Mouse (Mus musculus): ENCODE measurements around the gene Atp13a3. TPM values are rescaled to one million over a fixed set of nuclear protein-coding genes. Genes with fewer than 3 reads are reported as not detected.
"Not testable (repeated sequence)": the region's sequence is repeated elsewhere in the genome, so short reads cannot be mapped to it uniquely, and the experiment has no call there.

Gene Atp13a3
- total RNA-seq (2021): 10 to 100 TPM; 66.3 to 75.4 TPM

- no peak for DNase-seq (ENCODE audit: extremely low spot score in 1 of 2, low spot score in 1 of 2)
Measured at GRCm38 (mm10) chr16:30405925-30406670, at the start of gene Atp13a3. Atp13a3 (minus strand) TSS chr16:30405975.

GRCm38 (mm10) chr16:30453213-30453975 lies 47.6 kb upstream of the Atp13a3 start:
- no peak for DNase-seq (ENCODE audit: extremely low spot score in 1 of 2, low spot score in 1 of 2)

- DNase-seq (ENCODE audit: extremely low spot score in 1 of 2, low spot score in 1 of 2): not testable (repeated sequence)
Measured at GRCm38 (mm10) chr16:30451174-30451573, 45.4 kb upstream of the Atp13a3 start.

- no peak for DNase-seq (ENCODE audit: extremely low spot score in 1 of 2, low spot score in 1 of 2)
Measured at GRCm38 (mm10) chr16:30449017-30449416, 43.2 kb upstream of the Atp13a3 start.

- DNase-seq (ENCODE audit: extremely low spot score in 1 of 2, low spot score in 1 of 2): no peak
Measured at GRCm38 (mm10) chr16:30448169-30448568, 42.4 kb upstream of the Atp13a3 start.

GRCm38 (mm10) chr16:30447642-30448041 lies 41.9 kb upstream of the Atp13a3 start:
- no peak for DNase-seq (ENCODE audit: extremely low spot score in 1 of 2, low spot score in 1 of 2)

GRCm38 (mm10) chr16:30443411-30443810 lies 37.6 kb upstream of the Atp13a3 start:
- no peak for DNase-seq (ENCODE audit: extremely low spot score in 1 of 2, low spot score in 1 of 2)

- no peak for DNase-seq (ENCODE audit: extremely low spot score in 1 of 2, low spot score in 1 of 2)
Measured at GRCm38 (mm10) chr16:30442451-30442850, 36.7 kb upstream of the Atp13a3 start.

GRCm38 (mm10) chr16:30441409-30441808 lies 35.6 kb upstream of the Atp13a3 start:
- DNase-seq (ENCODE audit: extremely low spot score in 1 of 2, low spot score in 1 of 2): no peak

- no peak for DNase-seq (ENCODE audit: extremely low spot score in 1 of 2, low spot score in 1 of 2)
Measured at GRCm38 (mm10) chr16:30439841-30440240, 34.1 kb upstream of the Atp13a3 start.

GRCm38 (mm10) chr16:30439411-30439810 lies 33.6 kb upstream of the Atp13a3 start:
- no peak for DNase-seq (ENCODE audit: extremely low spot score in 1 of 2, low spot score in 1 of 2)

- no peak for DNase-seq (ENCODE audit: extremely low spot score in 1 of 2, low spot score in 1 of 2)
Measured at GRCm38 (mm10) chr16:30436276-30436675, 30.5 kb upstream of the Atp13a3 start.

- no peak for DNase-seq (ENCODE audit: extremely low spot score in 1 of 2, low spot score in 1 of 2)
Measured at GRCm38 (mm10) chr16:30435393-30435792, 29.6 kb upstream of the Atp13a3 start.

GRCm38 (mm10) chr16:30433148-30433547 lies 27.4 kb upstream of the Atp13a3 start:
- DNase-seq (ENCODE audit: extremely low spot score in 1 of 2, low spot score in 1 of 2): no peak

GRCm38 (mm10) chr16:30432111-30432510 lies 26.3 kb upstream of the Atp13a3 start:
- no peak for DNase-seq (ENCODE audit: extremely low spot score in 1 of 2, low spot score in 1 of 2)

GRCm38 (mm10) chr16:30430512-30431088 lies 24.8 kb upstream of the Atp13a3 start:
- DNase-seq (ENCODE audit: extremely low spot score in 1 of 2, low spot score in 1 of 2): no peak

- no peak for DNase-seq (ENCODE audit: extremely low spot score in 1 of 2, low spot score in 1 of 2)
Measured at GRCm38 (mm10) chr16:30428753-30429260, 23.0 kb upstream of the Atp13a3 start.

- no peak for DNase-seq (ENCODE audit: extremely low spot score in 1 of 2, low spot score in 1 of 2)
Measured at GRCm38 (mm10) chr16:30427466-30427865, 21.7 kb upstream of the Atp13a3 start.

- no peak for DNase-seq (ENCODE audit: extremely low spot score in 1 of 2, low spot score in 1 of 2)
Measured at GRCm38 (mm10) chr16:30427003-30427402, 21.2 kb upstream of the Atp13a3 start.

- DNase-seq (ENCODE audit: extremely low spot score in 1 of 2, low spot score in 1 of 2): no peak
Measured at GRCm38 (mm10) chr16:30425980-30426379, 20.2 kb upstream of the Atp13a3 start.

- DNase-seq (ENCODE audit: extremely low spot score in 1 of 2, low spot score in 1 of 2): no peak
Measured at GRCm38 (mm10) chr16:30424053-30424452, 18.3 kb upstream of the Atp13a3 start.

Measured in layer of hippocampus, postnatal 25 days (tissue).